Mouse (Mus musculus): Measurements from ENCODE around the gene Fuca1.

Fuca1 gene

DNA sequence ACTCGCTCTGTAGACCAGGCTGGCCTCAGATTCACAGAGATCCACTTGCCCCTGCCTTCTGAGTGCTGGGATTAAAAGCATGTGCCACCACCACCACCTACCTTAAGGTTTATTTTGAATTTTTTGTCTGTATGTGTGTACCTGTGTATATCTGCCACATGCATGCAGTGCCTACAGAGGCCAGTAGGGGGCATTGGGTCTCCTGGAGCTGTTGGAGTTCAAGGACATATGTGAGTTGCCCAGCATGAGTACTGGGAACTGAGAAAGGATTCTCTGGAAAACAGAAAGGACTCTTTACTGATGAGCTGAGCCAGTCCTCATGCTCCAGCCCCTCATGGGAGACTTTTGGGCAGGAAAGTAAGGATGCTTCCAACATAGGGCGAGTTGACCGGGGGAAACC lies 31.0 kb downstream of the Fuca1 start:
- no peak for DNase-seq (ENCODE audit: low spot score in 2 of 2)

DNA sequence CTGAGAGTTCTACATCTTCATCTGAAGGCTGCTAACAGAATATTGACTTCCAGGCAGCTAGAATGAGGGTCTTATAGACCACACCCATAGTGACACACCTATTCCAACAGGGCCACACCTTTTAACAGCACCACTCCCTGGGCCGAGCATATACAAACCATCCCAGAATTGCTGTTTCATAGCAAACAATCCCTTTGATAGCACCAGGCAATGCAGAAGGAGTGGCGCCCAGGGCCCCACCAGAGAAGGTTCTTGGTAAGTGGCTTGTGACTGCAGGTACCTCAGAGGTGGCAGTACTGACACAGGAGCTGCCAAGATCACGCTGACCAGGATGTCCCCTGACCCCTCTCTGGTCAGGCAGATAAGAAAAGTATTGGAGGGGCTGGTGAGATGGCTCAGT lies 32.6 kb downstream of the Fuca1 start:
- DNase-seq (ENCODE audit: low spot score in 2 of 2) = no peak

DNA sequence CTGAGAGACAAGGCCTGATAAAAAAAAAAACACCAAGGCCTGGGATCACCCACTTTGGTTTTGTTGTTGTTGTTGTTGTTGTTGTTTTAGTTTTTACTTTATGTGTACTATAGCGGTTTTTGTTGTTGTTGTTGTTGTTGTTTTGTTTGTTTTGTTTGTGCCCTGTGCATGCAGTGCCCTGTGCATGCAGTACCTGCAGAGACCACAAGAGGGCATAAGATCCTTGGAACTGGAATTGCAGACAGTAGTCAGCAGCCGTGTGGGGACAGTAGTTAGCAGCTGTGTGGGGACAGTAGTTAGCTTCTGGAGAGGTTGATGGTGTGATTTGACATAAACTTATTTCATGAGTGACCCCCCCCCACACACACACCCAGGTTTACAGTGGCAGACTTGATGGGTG lies 33.7 kb downstream of the Fuca1 start:
- DNase-seq (ENCODE audit: low spot score in 2 of 2) = peak in 1 of 2 experiments; percentile 67

DNA sequence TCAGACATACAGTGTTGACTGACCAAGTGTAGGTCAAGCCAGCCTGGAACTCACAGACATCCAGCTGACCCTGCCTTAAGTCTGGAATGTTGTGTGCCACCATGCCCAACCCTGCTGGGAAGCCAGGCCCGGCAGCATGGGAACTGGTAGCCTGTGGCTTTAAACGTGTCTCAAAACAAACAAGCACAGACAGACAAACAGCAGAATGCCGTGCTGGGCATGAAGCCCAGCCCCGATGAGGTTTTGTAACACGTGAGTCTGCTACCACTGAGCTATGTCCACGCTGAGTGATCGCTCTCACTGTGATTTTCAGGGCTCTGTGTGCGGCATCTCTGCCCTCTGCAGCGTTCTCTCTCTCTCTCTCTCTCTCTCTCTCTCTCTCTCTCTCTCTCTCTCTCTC lies 35.4 kb downstream of the Fuca1 start:
- DNase-seq (ENCODE audit: low spot score in 2 of 2) = no peak

DNA sequence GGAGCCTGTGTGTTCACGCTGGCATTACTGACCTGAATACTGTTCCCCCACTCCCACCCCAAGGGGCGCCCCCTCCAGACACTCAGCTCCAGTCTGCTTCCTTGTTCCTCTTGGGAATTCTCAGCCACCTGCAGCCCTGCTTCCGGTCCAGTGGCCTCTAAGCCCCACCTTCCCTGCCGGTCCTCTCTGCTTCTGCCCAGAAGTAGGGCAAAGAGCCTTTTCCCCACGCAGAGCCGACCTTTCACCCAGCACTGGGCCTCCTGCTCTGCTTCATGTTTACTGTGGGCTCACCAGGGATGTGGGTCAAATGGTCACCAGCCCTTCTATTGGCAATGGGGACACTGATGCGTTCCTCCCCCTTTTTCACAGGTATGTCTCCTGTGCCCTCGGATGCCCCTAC lies 37.8 kb downstream of the Fuca1 start:
- DNase-seq (ENCODE audit: low spot score in 2 of 2) = no peak

DNA sequence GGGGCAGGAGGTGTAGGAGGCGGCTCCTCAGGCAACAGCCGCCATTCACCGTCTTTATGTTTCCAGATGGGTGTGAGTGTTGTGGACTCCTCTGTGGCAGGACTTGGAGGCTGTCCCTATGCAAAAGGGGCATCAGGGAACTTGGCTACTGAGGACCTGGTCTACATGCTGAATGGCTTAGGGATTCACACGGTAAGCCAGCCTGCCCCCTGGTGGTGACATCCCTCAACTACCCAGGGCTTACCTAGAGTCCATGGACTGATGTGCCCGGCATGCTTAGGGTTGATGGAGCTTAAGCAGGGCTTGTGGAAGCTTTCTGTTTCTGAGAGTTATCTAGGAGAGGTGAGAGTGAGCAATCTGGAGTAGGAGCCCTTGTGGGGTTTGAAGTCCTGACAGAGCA lies 40.2 kb downstream of the Fuca1 start:
- peak in 1 of 2 experiments; percentile 64 for DNase-seq (ENCODE audit: low spot score in 2 of 2)

DNA sequence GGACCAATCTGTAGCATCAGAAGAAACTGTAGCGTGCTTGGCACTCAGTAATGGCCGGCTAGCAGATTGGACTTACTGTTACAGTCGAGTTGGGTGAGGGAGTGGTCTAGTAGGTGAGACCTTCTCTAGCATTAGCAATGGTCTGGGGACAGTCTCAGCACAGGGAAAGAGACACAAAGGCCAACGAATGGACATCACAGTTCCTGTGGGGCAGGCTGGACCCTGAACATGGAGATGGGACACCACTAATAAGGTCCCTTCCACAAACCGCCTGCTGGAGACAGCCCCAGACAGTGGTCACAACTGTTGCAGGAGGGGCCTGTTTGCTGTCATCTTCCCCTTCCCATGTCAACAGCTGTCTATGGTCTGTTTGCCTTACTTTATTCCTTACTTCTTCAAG lies 41.2 kb downstream of the Fuca1 start:
- no peak for DNase-seq (ENCODE audit: low spot score in 2 of 2)

DNA sequence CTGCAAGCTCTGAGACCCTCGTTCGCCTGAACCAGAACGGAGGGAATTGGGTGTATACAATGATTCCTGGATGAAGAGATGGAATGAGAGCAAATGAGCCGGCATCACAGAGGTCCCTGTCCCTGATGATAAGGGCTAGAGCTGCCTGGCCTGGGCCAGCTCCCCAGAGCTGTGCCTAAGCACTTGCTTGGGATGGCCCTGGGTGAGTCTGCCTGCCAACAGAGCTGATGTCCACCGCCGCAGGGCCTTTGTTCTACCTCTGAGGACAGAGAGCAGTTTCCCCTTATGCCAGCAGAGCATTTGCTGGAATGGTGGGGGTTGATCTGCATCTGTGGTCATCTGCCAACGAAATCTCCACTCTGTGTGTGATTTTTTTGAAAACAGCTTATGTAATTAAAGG lies 41.7 kb downstream of the Fuca1 start:
- DNase-seq (ENCODE audit: low spot score in 2 of 2) = no peak

DNA sequence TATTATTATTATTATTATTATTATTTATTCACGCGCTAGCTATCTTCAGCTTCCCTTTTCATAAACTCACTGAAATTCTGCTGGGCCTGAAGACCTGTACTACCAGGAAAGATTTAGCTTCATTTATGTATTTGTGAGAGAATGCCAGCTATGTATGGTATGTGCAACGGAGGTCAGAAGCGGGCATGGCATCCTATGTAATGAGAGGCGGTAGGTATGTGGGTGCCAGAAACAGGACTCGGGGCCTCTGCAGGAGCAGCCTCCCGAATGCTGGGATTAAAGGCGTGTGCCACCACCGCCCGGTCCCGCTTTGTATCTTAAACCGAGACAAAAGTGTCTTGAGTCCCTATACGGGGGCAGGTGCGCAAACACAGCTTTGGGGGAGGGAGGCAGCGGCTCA lies 42.4 kb downstream of the Fuca1 start:
- DNase-seq (ENCODE audit: low spot score in 2 of 2) = no peak

DNA sequence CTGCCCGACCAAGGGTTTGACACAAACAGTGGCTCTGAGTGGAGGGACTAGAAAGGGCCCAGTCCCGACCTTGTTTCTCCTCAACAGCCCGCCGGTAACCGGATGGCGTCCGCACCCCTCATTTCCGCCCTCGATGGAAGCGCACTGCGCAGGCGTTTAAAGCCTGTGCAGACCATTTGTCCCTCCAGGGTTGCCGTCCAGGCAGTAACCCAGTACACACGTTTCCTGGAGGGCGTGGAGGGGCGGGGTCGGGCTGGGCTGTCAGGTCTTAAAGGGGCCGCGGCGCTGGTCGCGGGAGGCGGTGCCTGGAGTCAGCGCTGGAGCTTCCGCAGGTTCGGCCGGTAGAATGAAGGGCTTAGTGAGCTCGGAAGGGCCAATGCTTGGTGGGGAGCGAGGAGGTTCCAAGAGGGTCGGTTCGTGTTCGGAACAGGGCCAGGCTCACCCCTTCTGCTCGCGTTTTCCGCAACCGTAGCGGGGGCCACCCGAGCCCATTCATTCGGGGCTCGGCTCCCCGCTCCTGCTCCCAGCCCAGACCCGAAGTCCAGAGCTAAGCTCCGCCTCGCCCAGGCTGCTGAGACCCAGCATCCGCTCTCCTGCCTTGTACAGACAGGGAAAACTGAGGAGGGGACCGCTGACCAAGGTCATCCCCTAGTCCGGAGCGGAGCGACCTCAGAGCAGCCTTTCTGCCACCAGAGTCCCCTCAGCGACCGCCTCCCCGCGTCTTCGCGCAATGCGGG lies 43.1 kb downstream of the Fuca1 start, which contains the start of gene Gale:
Gene Gale, plus strand, starts transcription at position 271 of the 737 bp plus-strand sequence.
- peak; percentile 89 to 92 for DNase-seq (ENCODE audit: low spot score in 2 of 2)

DNA sequence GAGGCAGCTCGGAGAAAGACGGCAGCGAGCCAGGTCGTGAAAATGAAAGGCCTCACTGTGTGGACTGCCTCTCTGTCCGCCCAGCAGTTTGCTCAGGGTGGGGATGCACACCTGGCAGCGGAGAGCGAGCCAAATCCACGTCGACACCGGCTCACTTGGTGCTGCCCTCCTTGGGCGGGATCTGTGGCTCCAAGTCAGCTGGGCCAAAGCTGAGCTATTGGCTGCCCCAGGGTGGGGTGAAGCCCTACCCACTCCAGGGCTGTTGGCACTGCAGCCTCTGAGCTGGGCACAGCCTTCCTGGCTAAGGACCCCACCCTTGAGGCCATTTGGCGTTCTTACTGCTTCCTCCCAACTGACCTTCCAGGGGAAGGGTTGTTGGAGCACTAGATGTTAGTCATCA lies 43.9 kb downstream of the Fuca1 start:
- DNase-seq (ENCODE audit: low spot score in 2 of 2) = peak in 1 of 2 experiments; percentile 63

DNA sequence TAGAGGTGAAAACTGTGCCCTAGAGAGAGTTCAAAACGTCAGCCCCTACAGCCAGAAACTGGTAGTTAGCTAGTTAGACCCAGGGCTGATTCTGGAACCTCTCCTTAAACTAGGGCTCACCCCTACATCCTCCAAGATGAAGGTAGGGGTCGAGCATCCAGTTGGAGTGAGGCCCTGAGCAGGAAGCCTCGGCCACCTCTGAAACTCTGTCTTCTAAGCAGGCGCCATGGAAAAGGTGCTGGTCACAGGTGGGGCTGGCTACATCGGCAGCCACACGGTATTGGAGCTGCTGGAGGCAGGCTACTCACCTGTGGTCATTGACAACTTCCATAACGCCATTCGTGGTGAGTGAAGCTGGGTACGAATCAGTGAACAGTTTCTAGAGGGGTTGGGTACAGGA lies 44.6 kb downstream of the Fuca1 start:
- DNase-seq (ENCODE audit: low spot score in 2 of 2) = no peak

DNA sequence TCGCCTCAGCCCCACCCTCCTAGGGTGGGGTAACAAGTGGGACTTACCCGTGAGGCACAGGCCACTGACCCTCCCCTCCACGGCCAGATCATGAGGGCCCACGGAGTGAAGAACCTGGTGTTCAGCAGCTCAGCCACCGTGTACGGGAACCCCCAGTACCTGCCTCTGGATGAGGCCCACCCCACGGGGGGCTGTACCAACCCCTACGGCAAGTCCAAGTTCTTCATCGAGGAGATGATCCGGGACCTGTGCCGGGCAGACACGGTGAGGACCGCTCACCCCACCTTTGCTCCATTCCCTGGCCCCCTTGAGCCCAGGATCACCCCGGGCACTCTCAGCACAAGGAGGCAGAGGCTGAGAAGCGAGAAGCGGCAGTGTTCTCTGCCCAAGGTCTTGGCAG lies 45.7 kb downstream of the Fuca1 start:
- no peak for DNase-seq (ENCODE audit: low spot score in 2 of 2)

DNA sequence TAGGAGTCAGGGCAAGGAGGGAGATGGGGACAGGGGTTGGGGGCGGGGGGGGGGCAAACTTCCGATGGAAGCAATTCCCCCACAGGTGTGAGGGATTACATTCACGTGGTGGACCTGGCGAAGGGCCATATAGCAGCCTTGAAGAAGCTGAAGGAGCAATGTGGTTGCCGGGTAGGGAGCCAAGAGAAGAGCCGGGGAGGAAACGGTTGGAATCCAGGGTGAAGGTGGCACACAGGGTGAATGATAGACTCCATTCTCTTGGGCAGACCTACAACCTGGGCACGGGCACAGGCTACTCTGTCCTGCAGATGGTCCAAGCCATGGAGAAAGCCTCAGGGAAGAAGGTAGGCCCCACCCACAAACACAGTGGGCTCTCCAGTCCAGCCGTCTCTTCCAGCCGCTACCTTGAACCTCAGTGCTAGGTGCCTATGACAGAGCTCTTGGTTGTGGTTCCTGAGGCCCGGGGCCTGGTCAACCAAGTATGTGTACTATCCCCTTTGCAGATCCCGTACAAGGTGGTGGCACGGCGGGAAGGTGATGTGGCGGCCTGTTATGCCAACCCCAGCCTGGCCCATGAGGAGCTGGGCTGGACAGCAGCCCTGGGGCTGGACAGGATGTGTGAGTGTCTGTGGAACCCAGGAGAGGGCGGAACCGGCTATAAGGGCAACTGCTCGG lies 46.7 kb downstream of the Fuca1 start:
- DNase-seq (ENCODE audit: low spot score in 2 of 2) = no peak

DNA sequence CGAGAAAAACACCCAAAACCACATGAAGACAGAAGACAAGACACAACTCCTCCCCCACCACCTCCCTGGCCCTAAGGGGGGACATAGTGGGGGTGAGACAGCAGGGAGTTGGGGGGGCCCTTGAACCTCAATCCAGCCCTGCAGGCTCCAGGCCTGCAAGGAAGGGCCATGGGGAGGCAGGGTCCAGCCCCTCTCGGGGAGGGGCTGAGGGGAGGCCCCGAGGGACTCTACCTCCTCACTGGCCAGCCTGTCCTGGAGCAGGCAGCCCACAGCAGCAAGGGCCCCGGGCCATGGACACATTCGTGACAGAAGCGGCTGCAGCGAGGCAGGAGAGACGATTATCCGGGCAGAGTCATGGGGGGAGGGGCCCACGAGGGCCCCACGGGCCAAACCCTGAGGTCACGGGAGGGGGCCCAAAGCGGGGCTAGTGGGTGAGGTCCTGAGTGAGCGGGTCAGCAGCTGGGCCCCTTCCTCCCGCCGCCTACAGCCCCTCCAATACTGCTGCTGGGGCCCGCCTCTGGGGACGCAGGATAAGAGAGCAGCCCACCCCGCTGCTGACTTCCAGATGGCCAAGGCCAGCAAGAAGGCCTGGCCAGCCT lies 47.8 kb downstream of the Fuca1 start:
- no peak for DNase-seq (ENCODE audit: low spot score in 2 of 2)

DNA sequence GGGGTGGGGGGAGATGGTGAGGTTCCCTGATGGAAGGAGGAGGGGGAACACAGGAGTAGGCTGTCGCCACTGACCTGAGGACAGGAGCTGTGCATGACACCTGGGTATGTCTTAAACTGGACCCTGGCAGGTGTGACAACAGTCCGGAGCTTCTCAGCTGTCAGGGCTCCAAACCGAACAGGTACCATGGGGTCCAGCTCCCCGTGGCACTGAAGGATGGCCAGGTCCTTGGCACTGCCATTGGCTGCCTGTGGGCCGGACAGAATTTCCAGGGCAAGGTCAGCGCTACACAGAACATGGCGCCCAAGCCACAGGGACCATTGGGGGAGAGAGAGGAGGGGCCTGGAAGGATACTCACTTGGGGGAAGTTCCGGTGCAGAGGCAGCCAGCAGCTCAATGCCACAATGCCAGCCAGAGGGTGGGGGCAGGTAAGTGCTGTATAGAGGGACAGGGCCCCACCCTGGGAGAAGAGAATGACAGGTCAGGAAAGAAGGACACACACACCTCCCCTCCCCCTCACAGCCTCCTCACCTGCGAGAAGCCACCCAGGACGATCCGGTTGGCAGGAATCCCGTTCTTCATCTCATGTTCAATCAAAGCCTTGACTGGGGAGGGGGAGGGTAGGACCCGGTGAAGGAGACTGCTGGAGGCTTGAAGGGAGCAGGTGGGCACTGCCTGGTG lies 48.7 kb downstream of the Fuca1 start:
- DNase-seq (ENCODE audit: low spot score in 2 of 2) = no peak

DNA sequence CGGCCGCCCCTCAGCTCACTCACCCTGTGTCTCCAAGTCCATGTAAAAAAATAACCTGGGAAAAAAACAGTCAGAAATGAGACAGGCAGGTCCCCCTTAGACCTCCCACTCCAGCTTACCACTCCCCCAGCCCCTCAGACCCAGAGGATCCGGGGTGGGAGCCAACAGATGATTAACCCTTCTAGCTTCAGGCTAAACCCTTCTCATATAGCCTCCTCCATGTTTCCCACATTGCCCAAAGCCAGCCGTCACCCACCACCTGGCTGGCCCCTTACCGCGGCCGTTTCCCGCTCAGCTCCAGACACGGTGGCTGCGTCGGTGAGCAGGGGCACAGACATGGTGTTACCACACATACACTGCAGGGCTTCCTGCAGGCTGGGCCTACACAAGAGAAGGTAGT lies 50.0 kb downstream of the Fuca1 start:
- DNase-seq (ENCODE audit: low spot score in 2 of 2) = no peak

DNA sequence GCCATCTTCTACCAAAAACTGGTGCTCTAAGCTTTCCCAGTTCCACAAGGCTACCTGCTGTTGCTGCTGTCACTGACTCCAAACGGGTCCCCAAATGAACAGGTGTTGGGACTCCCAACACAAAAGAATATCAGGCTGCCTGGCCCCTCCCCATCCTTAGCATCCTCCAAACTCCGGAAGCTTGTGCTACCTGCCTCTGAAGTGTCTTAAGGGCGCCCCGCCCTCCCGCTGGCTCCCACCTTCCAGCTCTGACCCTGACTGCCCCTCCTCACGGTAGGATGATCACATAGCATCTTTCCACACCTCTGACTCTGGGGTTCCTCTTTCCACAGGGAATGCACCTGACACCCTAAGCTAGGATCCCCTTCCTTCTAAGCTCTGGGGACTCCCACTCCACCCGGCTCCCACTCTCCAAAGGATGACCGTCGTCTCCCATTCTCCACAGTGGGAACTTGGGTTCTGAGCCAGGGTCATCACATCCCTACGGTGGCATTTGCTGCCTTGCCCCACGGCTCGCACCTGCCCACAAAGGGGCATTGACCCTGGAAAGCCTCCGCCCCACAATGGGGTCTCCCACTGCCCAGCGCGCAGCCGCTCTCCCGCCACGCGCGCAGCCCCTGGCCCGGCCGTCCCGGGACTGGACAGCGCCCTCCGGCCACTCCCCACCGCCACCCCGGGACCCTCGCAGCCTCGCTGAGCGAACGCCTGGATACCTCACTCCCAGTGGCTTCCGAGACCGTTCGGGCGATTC lies 51.4 kb downstream of the Fuca1 start:
- DNase-seq (ENCODE audit: low spot score in 2 of 2) = no peak

DNA sequence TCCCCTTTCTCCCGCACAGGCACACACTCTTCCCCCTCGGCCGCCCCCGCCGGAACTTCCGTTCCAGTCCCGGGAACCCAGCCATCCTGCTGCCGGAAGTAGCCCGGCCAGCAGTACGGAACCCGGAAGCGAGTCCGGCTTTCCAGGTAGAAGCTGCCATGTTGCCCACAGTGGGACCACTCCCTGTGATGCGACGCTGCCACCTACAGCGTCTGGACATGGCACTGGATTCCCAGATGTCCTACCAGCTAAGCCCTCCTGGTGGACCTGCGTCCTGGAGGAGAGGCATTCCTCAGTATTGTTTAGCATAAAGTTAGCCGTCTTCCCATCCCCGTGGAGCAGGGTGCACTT lies 52.0 kb downstream of the Fuca1 start, which contains the start of gene Lypla2:
Gene Lypla2, minus strand, starts transcription at position 71 of the 351 bp plus-strand sequence.
- DNase-seq (ENCODE audit: low spot score in 2 of 2) = peak; percentile 81 to 85

DNA sequence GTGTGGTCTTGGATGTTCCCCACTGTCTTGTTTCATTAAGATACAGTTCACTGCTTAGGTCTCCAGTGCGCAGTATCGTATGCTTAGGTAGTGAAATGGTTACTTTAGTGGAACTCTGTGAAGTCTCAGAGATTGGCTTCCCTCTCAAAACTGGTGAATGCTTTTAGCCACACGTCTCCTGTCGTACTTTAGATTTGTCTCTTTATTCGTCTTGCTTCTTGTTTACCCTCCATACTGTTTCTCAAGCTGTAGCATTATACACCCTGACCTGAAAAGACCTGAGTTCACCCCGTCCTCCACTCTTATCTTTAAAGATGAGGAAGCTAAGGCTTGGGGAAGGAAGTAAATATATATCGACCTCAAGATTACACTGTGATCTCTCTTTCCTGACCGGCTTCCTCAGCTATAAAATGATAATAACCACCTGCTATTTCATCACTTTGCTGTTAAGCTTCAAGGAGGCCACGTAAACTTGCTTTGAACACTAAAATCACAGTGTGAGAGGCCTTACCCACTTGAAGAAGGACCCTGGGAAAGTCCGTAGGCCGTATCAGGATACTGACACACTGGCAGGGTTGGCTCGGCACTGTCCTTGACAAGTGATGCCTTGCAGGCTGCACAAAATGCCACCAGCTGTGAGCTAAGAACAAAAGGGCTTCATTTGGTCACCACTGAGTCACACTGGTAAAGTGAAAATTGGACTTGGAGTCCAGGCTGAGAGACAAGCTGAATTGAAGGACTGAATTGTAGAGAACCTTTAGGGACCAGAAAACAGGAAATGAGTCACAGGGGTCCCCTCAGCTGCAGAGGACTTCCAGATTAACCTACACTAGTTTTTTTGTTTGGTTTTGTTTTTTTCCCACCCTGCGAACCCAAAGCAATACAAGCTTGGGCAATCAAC lies 52.6 kb downstream of the Fuca1 start:
- no peak for DNase-seq (ENCODE audit: low spot score in 2 of 2)

DNA sequence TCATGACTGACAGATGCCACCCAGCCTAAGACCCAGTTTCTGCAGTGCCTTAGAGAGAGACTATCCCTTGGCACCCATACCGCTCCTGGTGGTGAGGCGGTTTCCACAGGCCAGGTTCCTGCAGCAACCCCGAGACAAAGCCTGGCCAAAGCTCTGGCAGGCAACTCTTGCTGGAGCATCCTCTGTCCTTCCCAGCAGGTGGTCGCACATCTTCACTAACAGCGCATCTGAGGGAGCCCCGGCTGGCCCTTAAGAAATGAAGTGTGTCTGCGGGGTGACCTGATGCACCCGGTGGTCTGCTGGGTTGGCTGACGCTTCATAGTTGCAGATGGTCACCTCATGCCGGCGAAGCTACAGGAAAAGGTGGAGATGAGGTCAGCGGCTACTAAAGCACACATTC lies 55.6 kb downstream of the Fuca1 start:
- no peak for DNase-seq (ENCODE audit: low spot score in 2 of 2)

Measured in frontal cortex, postnatal 10 days (tissue).